Mouse (Mus musculus) kidney, embryonic 14.5 days (tissue): Measurements from ENCODE around the gene Eef1e1. TPM values are rescaled to one million over a fixed set of nuclear protein-coding genes. Genes with fewer than 3 reads are reported as not detected.
"Not testable (repeated sequence)": the region's sequence is repeated elsewhere in the genome, so short reads cannot be mapped to it uniquely, and the experiment has no call there.

Experiments used
- ATAC-seq: fragments of 200-750 bp; cut with Nextera tagmentation; 2 replicates; pipeline ENCODE4 v1.8.0; 2017; ENCODE audit warnings: moderate number of reproducible peaks, mild to moderate bottlenecking, moderate TSS enrichment, moderate library complexity; ENCODE audit not compliant: low FRiP score, low TSS enrichment
- H3K27ac ChIP-seq: fragments of 300-500 bp; sonication (generic); 2 replicates; pipeline ENCODE4 v1.5.1; 2014; ENCODE audit warnings: low read depth, mild to moderate bottlenecking, low read length, moderate library complexity, mixed read lengths
- H3K27me3 ChIP-seq: fragments of 300-500 bp; sonication (generic); 2 replicates; pipeline ENCODE4 v1.6.1; 2014; ENCODE audit warnings: mild to moderate bottlenecking, low read length; ENCODE audit not compliant: control insufficient read depth, insufficient read depth
- H3K36me3 ChIP-seq: fragments of 300-500 bp; sonication (generic); 2 replicates; pipeline ENCODE4 v1.6.1; 2014; ENCODE audit warnings: low read length, mixed read lengths; ENCODE audit not compliant: control insufficient read depth, insufficient read depth
- H3K4me1 ChIP-seq: fragments of 300-500 bp; sonication (generic); 2 replicates; pipeline ENCODE4 v1.6.1; 2014; ENCODE audit warnings: low read length, mixed read lengths; ENCODE audit not compliant: control insufficient read depth, insufficient read depth
- H3K4me2 ChIP-seq: fragments of 300-500 bp; sonication (generic); replicated peaks from 2 replicates; pipeline ENCODE4 v1.6.1; 2014; ENCODE audit warnings: low read depth, mild to moderate bottlenecking, low read length
- H3K4me3 ChIP-seq: fragments of 300-500 bp; sonication (generic); 2 replicates; pipeline ENCODE4 v1.5.1; 2014; ENCODE audit warnings: mild to moderate bottlenecking, low read length
- H3K9ac ChIP-seq: fragments of 300-500 bp; sonication (generic); 2 replicates; pipeline ENCODE4 v1.6.1; 2014; ENCODE audit warnings: low read depth, mild to moderate bottlenecking, low read length, moderate library complexity
- H3K9me3 ChIP-seq: fragments of 300-500 bp; sonication (generic); 2 replicates; pipeline ENCODE4 v1.6.1; 2016; ENCODE audit warnings: low read length; ENCODE audit not compliant: control insufficient read depth
- WGBS: fragments of 180-500 bp; shearing (Covaris S2); extraction: QIAGEN DNeasy Blood & Tissue Kit; methylation state at CpG from one replicate; pipeline ENCODE4 v1.1.7; 2014; 5-methylcytosine and 5-hydroxymethylcytosine counted together
- polyA plus RNA-seq: library from polyadenylated mRNA; unstranded; fragments of >200 nt; fragmentation: Nextera tagmentation; extraction: Ambion mirVana; gene quantifications from 2 replicates; pipeline ENCODE4 v1.2.1, GENCODE M21; 2014

Gene Eef1e1
- polyA plus RNA-seq, 1 experiment from 2014 or later, result 65.5 TPM

DNA sequence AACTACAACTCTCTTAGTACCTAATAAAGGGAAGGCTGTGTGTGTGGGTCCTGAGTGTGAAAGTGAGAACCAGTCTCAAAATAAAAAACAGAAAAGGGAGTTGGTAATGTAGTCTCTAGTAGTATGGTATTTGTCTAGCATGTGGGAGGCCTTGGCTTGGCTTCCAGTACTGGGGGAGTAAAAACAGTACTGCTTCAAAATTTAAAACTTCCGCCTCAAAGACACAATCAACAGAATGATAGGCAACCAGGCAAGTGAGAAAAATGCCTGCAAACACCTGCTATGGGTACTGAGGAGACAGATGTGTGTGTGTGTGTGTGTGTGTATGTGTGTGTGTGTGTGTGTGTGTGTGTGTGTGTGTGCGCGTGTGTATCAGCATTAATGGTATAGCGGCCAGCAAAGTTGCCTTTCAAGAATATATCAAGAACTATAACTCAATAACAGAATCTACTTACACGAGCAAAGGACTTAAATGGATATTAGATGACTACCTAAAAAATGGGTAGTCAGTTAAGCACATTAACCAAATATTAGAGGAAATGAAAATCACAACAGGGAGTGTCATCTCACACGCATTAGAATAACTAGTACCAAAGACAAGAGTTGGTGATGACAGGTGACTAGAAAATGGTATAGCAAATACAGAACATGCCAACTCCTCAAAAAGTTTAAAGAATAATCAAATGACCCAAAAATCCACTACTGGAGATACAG, 25.4 kb downstream of the Eef1e1 start:
- Histone ChIP-seq H3K4me1 (0 out of 2 replicates have a peak, but pooled peaks cover 5% of the 10 kb centered on the region), H3K4me3 (no peak overlapping the region; the same call in 1 of the 2 replicates), H3K27me3 (no peaks in the 10 kb centered on the region), H3K27ac (no peak overlapping the region), H3K36me3 (no peaks in the 10 kb centered on the region; the same call in 1 of the 2 replicates), H3K4me2 (no peak overlapping the region), H3K9me3 (no peaks in the 10 kb centered on the region), H3K9ac (no peak overlapping the region)
- WGBS, result 92% methylated on average over 6 of the region's 6 CpGs
- ATAC-seq, result no peak

DNA sequence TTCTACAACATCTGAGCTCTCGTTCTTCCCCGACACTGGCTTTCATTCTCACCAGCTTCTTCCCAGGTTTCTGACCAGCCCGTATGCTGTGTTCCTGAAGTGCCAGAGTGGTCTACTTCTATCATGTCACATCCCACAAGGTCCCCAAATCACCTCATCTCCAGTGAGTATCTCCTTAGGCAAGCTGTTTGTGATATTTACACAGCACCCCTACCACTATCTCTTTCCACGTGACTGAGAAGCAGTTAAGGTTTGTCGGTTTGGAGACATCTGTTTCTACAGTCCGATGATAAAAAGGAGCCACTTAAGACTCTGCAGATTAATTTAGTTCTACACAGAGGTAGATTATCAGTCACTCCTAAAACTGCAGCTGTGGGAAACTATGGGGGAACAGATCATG, 26.3 kb downstream of the Eef1e1 start:
- ATAC-seq, result no peak
- no peaks in the 10 kb centered on the region; the same call in 1 of the 2 replicates for H3K36me3 ChIP-seq
- 0 out of 2 replicates have a peak, but pooled peaks cover 5% of the 10 kb centered on the region for H3K4me1 ChIP-seq
- no peak overlapping the region for H3K4me3 ChIP-seq
- no peaks in the 10 kb centered on the region for H3K27me3 ChIP-seq
- H3K27ac ChIP-seq, result no peak overlapping the region
- H3K9ac ChIP-seq, result no peak overlapping the region
- H3K4me2 ChIP-seq, result no peak overlapping the region
- H3K9me3 ChIP-seq, result no peaks in the 10 kb centered on the region
- 88% methylated on average over 6 of the region's 6 CpGs for WGBS

DNA sequence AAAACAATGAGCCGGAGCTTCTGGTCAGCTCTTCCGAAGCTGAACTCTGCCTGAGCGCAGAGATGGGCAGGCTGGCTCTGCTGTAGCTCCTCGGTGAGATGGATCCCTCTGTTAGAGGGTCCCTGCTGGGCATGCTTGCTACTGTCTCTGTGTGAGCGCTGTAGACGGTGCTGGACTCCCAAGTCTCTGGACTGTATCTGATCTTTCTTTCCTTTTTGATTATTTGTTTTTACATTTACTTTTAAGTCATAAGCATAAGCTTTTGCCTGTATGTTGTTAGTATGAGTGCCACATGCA, 32.7 kb downstream of the Eef1e1 start:
- H3K4me1 ChIP-seq, result no peaks in the 10 kb centered on the region
- H3K9me3 ChIP-seq, result no peaks in the 10 kb centered on the region
- H3K4me2 ChIP-seq, result no peak overlapping the region
- ATAC-seq, result no peak
- H3K9ac ChIP-seq, result no peak overlapping the region
- peaks cover 6% of the 10 kb centered on the region; the same call in 1 of the 2 replicates for H3K36me3 ChIP-seq
- 41% methylated on average over 6 of the region's 6 CpGs for WGBS
- H3K27me3 ChIP-seq, result no peaks in the 10 kb centered on the region
- H3K4me3 ChIP-seq, result no peak overlapping the region
- H3K27ac ChIP-seq, result no peak overlapping the region

- Histone ChIP-seq H3K4me1 (no peaks in the 10 kb centered on the region), H3K27me3 (no peaks in the 10 kb centered on the region), H3K4me3 (no peak overlapping the region), H3K9me3 (no peaks in the 10 kb centered on the region), H3K4me2 (no peak overlapping the region), H3K9ac (no peak overlapping the region), H3K27ac (no peak overlapping the region), H3K36me3 (peaks cover 6% of the 10 kb centered on the region; the same call in 1 of the 2 replicates)
- WGBS, result 31% methylated on average over 5 of the region's 5 CpGs
- no peak for ATAC-seq
Measured at GRCm38 (mm10) chr13:38625492-38626228, 33.2 kb downstream of the Eef1e1 start.

DNA sequence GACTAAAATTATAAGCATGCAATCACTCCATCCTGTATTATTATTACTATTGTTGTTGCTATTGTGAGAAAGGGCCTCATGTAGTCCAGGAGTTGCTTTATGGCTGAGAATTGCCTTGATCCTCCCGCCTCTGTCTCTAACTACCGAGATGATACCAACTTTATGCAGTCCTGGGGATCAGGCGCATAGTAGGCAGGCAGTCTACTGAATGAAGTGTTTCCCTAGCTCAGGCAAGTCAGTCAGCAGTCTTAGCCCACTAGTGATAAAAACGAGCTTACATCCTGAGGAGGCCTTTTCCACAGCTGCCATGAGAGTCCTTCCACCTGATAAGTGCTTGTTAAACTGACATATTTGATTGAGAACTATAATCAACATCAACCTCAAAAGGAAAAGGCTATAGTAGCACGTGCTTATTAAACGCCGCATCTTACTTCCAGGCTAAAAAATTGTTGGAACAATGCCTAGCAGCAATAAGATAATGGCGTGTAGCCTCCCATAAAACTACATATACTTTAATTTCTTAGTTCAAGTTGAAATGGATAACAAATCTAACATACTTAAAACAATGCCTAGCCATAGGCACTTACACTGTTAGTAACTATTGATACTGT, 34.5 kb downstream of the Eef1e1 start:
- Histone ChIP-seq H3K9ac (no peak overlapping the region), H3K27me3 (no peaks in the 10 kb centered on the region)

DNA sequence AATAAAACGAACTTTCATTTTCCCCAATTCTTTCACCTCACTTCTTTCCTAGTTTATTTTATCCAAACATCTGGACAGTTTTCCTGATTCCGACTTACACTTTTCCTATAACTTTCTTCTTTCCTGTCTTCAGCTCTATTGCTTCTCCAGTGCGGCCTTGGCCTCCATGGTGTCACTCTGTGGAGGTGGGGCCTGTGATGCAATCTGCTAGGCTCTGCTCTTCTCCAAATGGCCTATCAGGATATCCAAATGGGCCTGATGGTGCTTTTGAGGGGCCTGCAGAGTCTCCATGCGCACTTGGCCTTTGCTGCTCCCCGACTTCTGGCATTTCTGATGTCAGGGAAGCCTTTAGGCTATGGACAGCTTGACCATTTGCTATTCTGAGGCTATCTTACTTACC, 35.6 kb downstream of the Eef1e1 start:
- Histone ChIP-seq H3K27me3 (no peaks in the 10 kb centered on the region), H3K4me3 (no peak overlapping the region), H3K27ac (no peak overlapping the region), H3K9me3 (no peaks in the 10 kb centered on the region), H3K9ac (no peak overlapping the region), H3K36me3 (peaks cover 6% of the 10 kb centered on the region; the same call in 1 of the 2 replicates), H3K4me1 (no peaks in the 10 kb centered on the region), H3K4me2 (no peak overlapping the region)
- 76% methylated on average over 5 of the region's 5 CpGs for WGBS
- no peak for ATAC-seq

More for the DNA sequence above, 34.5 kb downstream of the Eef1e1 start:
- Histone ChIP-seq H3K9me3 (no peaks in the 10 kb centered on the region), H3K4me3 (no peak overlapping the region), H3K4me2 (no peak overlapping the region), H3K4me1 (no peaks in the 10 kb centered on the region), H3K27ac (no peak overlapping the region), H3K36me3 (peaks cover 6% of the 10 kb centered on the region; the same call in 1 of the 2 replicates)
- 89% methylated on average over 8 of the region's 8 CpGs for WGBS
- no peak for ATAC-seq

- H3K4me3 ChIP-seq, H3K27ac ChIP-seq, H3K27me3 ChIP-seq, H3K9ac ChIP-seq, H3K4me1 ChIP-seq, H3K9me3 ChIP-seq, H3K36me3 ChIP-seq, H3K4me2 ChIP-seq, ATAC-seq: not testable (repeated sequence)
- 68% methylated on average over 4 of the region's 4 CpGs for WGBS
Measured at GRCm38 (mm10) chr13:38618001-38618630, 40.7 kb downstream of the Eef1e1 start.

GRCm38 (mm10) chr13:38616887-38617286, 42.0 kb downstream of the Eef1e1 start:
- Histone ChIP-seq H3K36me3 (peaks cover 11% of the 10 kb centered on the region; the same call in 1 of the 2 replicates), H3K9ac (no peak overlapping the region), H3K27ac (no peak overlapping the region), H3K9me3 (no peaks in the 10 kb centered on the region), H3K4me1 (no peaks in the 10 kb centered on the region), H3K4me3 (no peak overlapping the region), H3K4me2 (no peak overlapping the region), H3K27me3 (no peaks in the 10 kb centered on the region)
- WGBS, result 74% methylated on average over 4 of the region's 4 CpGs
- no peak for ATAC-seq
